ENCODE assay signal across 8 mouse cellular contexts in genomic region chr7:84690101-84690509, GRCm38 (mm10). TPM values are rescaled to one million over a fixed set of nuclear protein-coding genes. Genes with fewer than 3 reads are reported as not detected.
A peak's percentile ranks its signal among the peaks of the same experiment; 100 is the strongest.
DNase-seq lines count a peak whose midpoint lies in the region; ATAC-seq and TF ChIP-seq lines count a peak whose summit lies in the region.

No protein-coding gene starts in this region.

- intact Hi-C loops in left cerebral cortex, postnatal 36 days (cut with DNase I) = no loop called here

- no peaks in the 10 kb centered on the region for H3K9me3 ChIP-seq in kidney, embryonic 16.5 days (ENCODE audit: low read length)
- no peaks in the 10 kb centered on the region for H3K9me3 ChIP-seq in hindbrain, embryonic 16.5 days (ENCODE audit: control insufficient read depth, low read length)
- no peaks in the 10 kb centered on the region for H3K9me3 ChIP-seq in midbrain, postnatal 0 days (ENCODE audit: low read length)

- H3K27ac ChIP-seq in kidney, embryonic 16.5 days (ENCODE audit: low read length) = no peak overlapping the region
- no peak overlapping the region for H3K27ac ChIP-seq in cortical plate, adult 2 months (ENCODE audit: insufficient read depth, low read length)
- H3K27ac ChIP-seq in hindbrain, embryonic 16.5 days (ENCODE audit: low read depth, low read length) = peak overlapping the region; percentile 29; the same call in 1 of the 2 replicates
- H3K27ac ChIP-seq in midbrain, postnatal 0 days (ENCODE audit: low read depth, low read length) = no peak overlapping the region

- TF ChIP-seq POLR2A in cortical plate, adult 2 months (IDR thresholded peaks at IDR 0.05; ENCODE audit: extremely low read depth, insufficient read depth, low read length) = peak; percentile 42; the same call in 1 of the 2 replicates

- H3K9ac ChIP-seq in kidney, embryonic 16.5 days (replicated peaks; ENCODE audit: low read length) = peak overlapping the region; percentile 65
- H3K9ac ChIP-seq in hindbrain, embryonic 16.5 days (ENCODE audit: low read depth, low read length) = peak overlapping the region; percentile 62
- H3K9ac ChIP-seq in midbrain, postnatal 0 days (replicated peaks; ENCODE audit: low read length, poor library complexity, severe bottlenecking) = peak overlapping the region; percentile 60

- WGBS in kidney, embryonic 16.5 days = 3% methylated on average over 19 of the region's 19 CpGs
- 4% methylated on average over 19 of the region's 19 CpGs for WGBS in hindbrain, embryonic 16.5 days
- WGBS in midbrain, postnatal 0 days = 3% methylated on average over 19 of the region's 19 CpGs

- peak overlapping the region; percentile 81 for H3K4me2 ChIP-seq in kidney, embryonic 16.5 days (replicated peaks; ENCODE audit: low read depth, low read length)
- H3K4me2 ChIP-seq in hindbrain, embryonic 16.5 days (ENCODE audit: low read length) = peak overlapping the region; percentile 78
- peak overlapping the region; percentile 81 for H3K4me2 ChIP-seq in midbrain, postnatal 0 days (ENCODE audit: low read depth, low read length, poor library complexity, severe bottlenecking)

- TF ChIP-seq CTCF in cortical plate, adult 2 months (IDR thresholded peaks at IDR 0.05; ENCODE audit: extremely low read depth, insufficient read depth, low read length) = no peak
- no peak for TF ChIP-seq CTCF in midbrain, postnatal 0 days (IDR thresholded peaks at IDR 0.05)

- no peaks in the 10 kb centered on the region for H3K36me3 ChIP-seq in kidney, embryonic 16.5 days (ENCODE audit: insufficient read depth, low read length)
- no peaks in the 10 kb centered on the region for H3K36me3 ChIP-seq in hindbrain, embryonic 16.5 days (ENCODE audit: control insufficient read depth, insufficient read depth, low read length)
- no peaks in the 10 kb centered on the region for H3K36me3 ChIP-seq in midbrain, postnatal 0 days (ENCODE audit: insufficient read depth, low read length)

- no peak for DNase-seq in kidney, adult 18-20 months
- DNase-seq in midbrain, postnatal 0 days (ENCODE audit: low spot score) = no peak
- no peak for DNase-seq in T-cell, adult 2 months (ENCODE audit: low spot score)
- no peak for DNase-seq in retina, postnatal 1 day
- no peak for DNase-seq in left cerebral cortex, postnatal 36 days (ENCODE audit: low spot score in 2 of 2)

- peak overlapping the region; percentile 78 for H3K4me3 ChIP-seq in kidney, embryonic 16.5 days (ENCODE audit: low read length)
- H3K4me3 ChIP-seq in cortical plate, adult 2 months (ENCODE audit: insufficient read depth, low read length) = peak overlapping the region; percentile 77
- H3K4me3 ChIP-seq in hindbrain, embryonic 16.5 days (ENCODE audit: low read length) = peak overlapping the region; percentile 89
- peak overlapping the region; percentile 91 for H3K4me3 ChIP-seq in midbrain, postnatal 0 days (ENCODE audit: low read depth, low read length)

- H3K27me3 ChIP-seq in kidney, embryonic 16.5 days (ENCODE audit: insufficient read depth, low read length) = no peaks in the 10 kb centered on the region
- no peaks in the 10 kb centered on the region for H3K27me3 ChIP-seq in hindbrain, embryonic 16.5 days (replicated peaks; ENCODE audit: control insufficient read depth, insufficient read depth, low read length)
- H3K27me3 ChIP-seq in midbrain, postnatal 0 days (ENCODE audit: insufficient read depth, low read length) = no peaks in the 10 kb centered on the region

- peaks cover 12% of the 10 kb centered on the region; the same call in 1 of the 2 replicates for H3K4me1 ChIP-seq in kidney, embryonic 16.5 days (ENCODE audit: insufficient read depth, low read length)
- H3K4me1 ChIP-seq in cortical plate, adult 2 months (ENCODE audit: control insufficient read depth, insufficient read depth, low read length) = no peaks in the 10 kb centered on the region
- H3K4me1 ChIP-seq in hindbrain, embryonic 16.5 days (ENCODE audit: control insufficient read depth, insufficient read depth, low read depth, low read length) = no peaks in the 10 kb centered on the region; the same call in 1 of the 2 replicates
- H3K4me1 ChIP-seq in midbrain, postnatal 0 days (ENCODE audit: insufficient read depth, low read length) = no peaks in the 10 kb centered on the region

- no peak for ATAC-seq in kidney, embryonic 16.5 days (ENCODE audit: low FRiP score, low TSS enrichment)
- no peak; the same call in 1 of the 2 replicates for ATAC-seq in hindbrain, embryonic 16.5 days
- peak; percentile 87 for ATAC-seq in midbrain, postnatal 0 days (ENCODE audit: low FRiP score)

RNA-seq across cellular contexts. Expression of gene Zfand6, which starts 0.3 kb away (rescaled TPM):
- 181 and 189 TPM in 2 replicates for polyA plus RNA-seq in kidney, embryonic 16.5 days (2015; fragmentation: Nextera tagmentation; extraction: Ambion mirVana)
- 73.2 and 74.7 TPM in 2 replicates for polyA plus RNA-seq in cortical plate, adult 2 months (2012; rRNA removed)
- polyA plus RNA-seq in hindbrain, embryonic 16.5 days (2015; fragmentation: Nextera tagmentation; extraction: Ambion mirVana) = 170 and 173 TPM in 2 replicates
- 73.8 and 82.5 TPM in 2 replicates for total RNA-seq in midbrain, postnatal 0 days (2014; rRNA removed)
- 112 and 114 TPM in 2 replicates for polyA plus RNA-seq in midbrain, postnatal 0 days (2015; fragmentation: Nextera tagmentation; extraction: Ambion mirVana)
- total RNA-seq in left cerebral cortex, postnatal 36 days (2021) = 10 to 100 TPM; 59.9 to 63.2 TPM
